Mouse (Mus musculus) forebrain, postnatal 0 days (tissue): ENCODE data around the gene Serpina1e. TPM values are rescaled to one million over a fixed set of nuclear protein-coding genes. Genes with fewer than 3 reads are reported as not detected.
A peak's percentile ranks its signal among the peaks of the same experiment; 100 is the strongest.

Experiments
- ATAC-seq: fragments of 200-750 bp; cut with Nextera tagmentation; 2 replicates; pipeline ENCODE4 v1.8.0; 2017; ENCODE audit warnings: mild to moderate bottlenecking, moderate library complexity
- DNase-seq: peaks from one replicate; pipeline ENCODE4 v3.0.0-alpha.2; 2015
- H3K27ac ChIP-seq: fragments of 300-500 bp; sonication (generic); 2 replicates; pipeline ENCODE4 v1.5.1; 2014; ENCODE audit warnings: low read depth, mild to moderate bottlenecking, antibody characterized with exemption, low read length, moderate library complexity, mixed read lengths
- H3K27me3 ChIP-seq: fragments of 300-500 bp; sonication (generic); 2 replicates; pipeline ENCODE4 v1.6.1; 2014; ENCODE audit warnings: mild to moderate bottlenecking, low read length, mixed read lengths; ENCODE audit not compliant: insufficient read depth
- H3K36me3 ChIP-seq: fragments of 300-500 bp; sonication (generic); 2 replicates; pipeline ENCODE4 v1.6.1; 2014; ENCODE audit warnings: mild to moderate bottlenecking, moderate library complexity; ENCODE audit not compliant: insufficient read depth
- H3K4me1 ChIP-seq: fragments of 300-500 bp; sonication (generic); 2 replicates; pipeline ENCODE4 v1.6.1; 2014; ENCODE audit warnings: antibody characterized with exemption; ENCODE audit not compliant: insufficient read depth
- H3K4me2 ChIP-seq: fragments of 300-500 bp; sonication (generic); 2 replicates; pipeline ENCODE4 v1.6.1; 2014; ENCODE audit warnings: low read depth, mild to moderate bottlenecking, moderate library complexity
- H3K4me3 ChIP-seq: fragments of 300-500 bp; sonication (generic); 2 replicates; pipeline ENCODE4 v1.5.1; 2014; ENCODE audit warnings: low read depth, low read length, mixed read lengths
- H3K9ac ChIP-seq: fragments of 300-500 bp; sonication (generic); 2 replicates; pipeline ENCODE4 v1.6.1; 2014; ENCODE audit warnings: mild to moderate bottlenecking
- H3K9me3 ChIP-seq: fragments of 300-500 bp; sonication (generic); 2 replicates; pipeline ENCODE4 v1.6.1; 2016; ENCODE audit warnings: low read length
- CTCF ChIP-seq: sonication (generic); IDR thresholded peaks from 2 replicates; pipeline ENCODE4 v1.5.1; 2016; ENCODE audit warnings: antibody characterized with exemption, control low read depth, low read depth
- WGBS: fragments of 180-500 bp; shearing (Covaris S2); extraction: QIAGEN DNeasy Blood & Tissue Kit; methylation state at CpG from one replicate; pipeline ENCODE4 v1.1.7; 2014; 5-methylcytosine and 5-hydroxymethylcytosine counted together
- polyA plus RNA-seq: library from polyadenylated mRNA; unstranded; fragments of >200 nt; fragmentation: Nextera tagmentation; extraction: Ambion mirVana; gene quantifications from 2 replicates; pipeline ENCODE4 v1.2.1, GENCODE M21; 2015
- total RNA-seq: library from RNA; depleted of rRNA; stranded (reverse); fragments of >200 nt; gene quantifications from 2 replicates; pipeline ENCODE4 v1.2.3, GENCODE M21; 2014

The Serpina1e gene
- total and polyA plus RNA-seq, 2 experiments from 2014 or later, result not detected

- Histone ChIP-seq H3K4me3 (no peak overlapping the region), H3K4me2 (no peak overlapping the region), H3K27me3 (no peaks in the 10 kb centered on the region), H3K4me1 (no peaks in the 10 kb centered on the region), H3K36me3 (no peaks in the 10 kb centered on the region), H3K27ac (no peak overlapping the region), H3K9me3 (no peaks in the 10 kb centered on the region), H3K9ac (no peak overlapping the region)
- peak; percentile 89 for TF ChIP-seq CTCF
- WGBS, result 40% methylated on average over 5 of the region's 5 CpGs
- DNase-seq (peak; percentile 86), ATAC-seq (peak; percentile 71)
Measured at GRCm38 (mm10) chr12:103995292-103996072, 36.7 kb upstream of the Serpina1e start.

DNA sequence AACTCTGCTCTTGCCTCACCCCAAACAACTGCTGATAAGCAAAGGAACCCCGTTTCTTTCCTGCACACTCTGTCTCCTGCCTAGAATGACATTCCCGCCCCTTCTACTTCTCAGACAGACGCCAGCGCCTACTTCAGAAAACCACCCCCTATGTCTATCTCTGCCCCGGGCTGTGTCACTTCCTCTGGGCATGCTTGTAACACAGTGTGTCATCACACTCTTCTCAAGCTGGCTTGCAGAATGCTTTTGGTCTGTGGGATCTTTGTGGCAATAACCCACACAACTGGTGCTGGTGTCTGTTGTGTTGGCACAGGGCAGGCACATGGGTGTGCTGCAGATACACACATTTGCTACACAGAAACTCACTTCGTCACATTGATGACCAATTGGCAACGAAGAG is 34.2 kb upstream of the Serpina1e start:
- Histone ChIP-seq H3K4me3 (no peak overlapping the region), H3K27me3 (no peaks in the 10 kb centered on the region), H3K9me3 (no peaks in the 10 kb centered on the region), H3K27ac (no peak overlapping the region), H3K4me1 (no peaks in the 10 kb centered on the region), H3K4me2 (no peak overlapping the region), H3K36me3 (no peaks in the 10 kb centered on the region), H3K9ac (no peak overlapping the region)
- DNase-seq (no peak), ATAC-seq (0 out of 2 replicates have a peak, but pooled peaks have one; percentile 12)
- WGBS, result 82% methylated on average over 7 of the region's 7 CpGs
- no peak for TF ChIP-seq CTCF

DNA sequence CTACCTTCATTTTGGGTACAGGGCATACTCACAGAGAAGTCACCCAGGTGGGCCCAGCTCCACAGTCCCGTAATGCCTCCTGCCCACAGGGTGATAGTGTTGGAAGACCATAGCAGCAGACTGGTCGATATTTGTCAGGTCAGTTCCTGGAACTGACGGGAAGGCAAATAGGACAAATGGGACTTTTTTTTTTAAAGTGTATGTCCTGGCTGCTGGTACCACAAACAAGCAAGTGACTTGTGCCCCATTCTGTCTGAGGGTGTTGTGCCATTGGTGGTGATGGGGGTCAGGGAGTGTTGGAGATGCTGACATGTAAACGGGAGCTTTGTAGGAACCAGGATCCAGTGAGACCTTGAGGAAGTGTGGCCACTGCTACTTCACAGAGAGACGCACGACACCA is 31.1 kb upstream of the Serpina1e start, which contains the start of gene Serpina11:
TSS of gene Serpina11 (minus strand) at position 101 of the 400 bp plus-strand sequence.
- Histone ChIP-seq H3K27ac (no peak within 1 kb of the TSS), H3K36me3 (no peaks in the 10 kb centered on the region), H3K4me3 (no peak within 1 kb of the TSS), H3K9ac (no peak within 1 kb of the TSS), H3K4me2 (no peak within 1 kb of the TSS), H3K4me1 (no peaks in the 10 kb centered on the region), H3K9me3 (no peaks in the 10 kb centered on the region), H3K27me3 (no peaks in the 10 kb centered on the region)
- DNase-seq, result no peak
- TF ChIP-seq CTCF, result no peak
- ATAC-seq, result no peak
- WGBS, result 92% methylated on average over 6 of the region's 6 CpGs

DNA sequence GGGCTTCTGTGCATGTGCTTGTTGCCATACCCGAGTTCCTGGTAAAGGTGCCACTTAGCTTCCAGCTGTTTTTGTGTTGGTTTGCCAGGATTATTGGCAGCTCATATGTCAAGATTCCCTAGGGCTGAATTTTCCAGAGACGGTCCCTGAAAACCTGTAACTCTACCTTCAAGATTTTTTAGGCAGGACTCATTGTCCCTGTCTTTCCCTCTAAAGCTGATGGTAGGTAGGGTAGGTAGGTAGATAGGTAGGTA is 30.7 kb upstream of the Serpina1e start:
- H3K9me3 ChIP-seq, result no peaks in the 10 kb centered on the region
- no peak overlapping the region for H3K9ac ChIP-seq
- no peaks in the 10 kb centered on the region for H3K36me3 ChIP-seq
- WGBS, result 76% methylated on average over 2 of the region's 2 CpGs
- no peaks in the 10 kb centered on the region for H3K27me3 ChIP-seq
- DNase-seq (no peak), ATAC-seq (no peak)
- no peak overlapping the region for H3K4me3 ChIP-seq
- TF ChIP-seq CTCF, result no peak
- H3K4me1 ChIP-seq, result no peaks in the 10 kb centered on the region
- no peak overlapping the region for H3K4me2 ChIP-seq
- H3K27ac ChIP-seq, result no peak overlapping the region

GRCm38 (mm10) chr12:103988754-103989513 is 30.2 kb upstream of the Serpina1e start:
- no peaks in the 10 kb centered on the region for H3K36me3 ChIP-seq
- H3K9me3 ChIP-seq, result no peaks in the 10 kb centered on the region
- ATAC-seq (no peak), DNase-seq (no peak)
- H3K4me3 ChIP-seq, result no peak overlapping the region
- WGBS, result 67% methylated on average over 14 of the region's 14 CpGs
- H3K9ac ChIP-seq, result no peak overlapping the region
- no peak overlapping the region for H3K4me2 ChIP-seq
- no peaks in the 10 kb centered on the region for H3K4me1 ChIP-seq
- H3K27me3 ChIP-seq, result no peaks in the 10 kb centered on the region
- no peak overlapping the region for H3K27ac ChIP-seq
- TF ChIP-seq CTCF, result no peak

GRCm38 (mm10) chr12:103985868-103986267 is 27.1 kb upstream of the Serpina1e start:
- no peak for TF ChIP-seq CTCF
- Histone ChIP-seq H3K9ac (no peak overlapping the region), H3K4me3 (no peak overlapping the region), H3K4me1 (0 out of 2 replicates have a peak, but pooled peaks cover 4% of the 10 kb centered on the region), H3K27ac (no peak overlapping the region), H3K27me3 (no peaks in the 10 kb centered on the region), H3K9me3 (no peaks in the 10 kb centered on the region), H3K36me3 (no peaks in the 10 kb centered on the region), H3K4me2 (no peak overlapping the region)
- ATAC-seq (no peak), DNase-seq (no peak)
- WGBS, result 71% methylated on average over 5 of the region's 5 CpGs

DNA sequence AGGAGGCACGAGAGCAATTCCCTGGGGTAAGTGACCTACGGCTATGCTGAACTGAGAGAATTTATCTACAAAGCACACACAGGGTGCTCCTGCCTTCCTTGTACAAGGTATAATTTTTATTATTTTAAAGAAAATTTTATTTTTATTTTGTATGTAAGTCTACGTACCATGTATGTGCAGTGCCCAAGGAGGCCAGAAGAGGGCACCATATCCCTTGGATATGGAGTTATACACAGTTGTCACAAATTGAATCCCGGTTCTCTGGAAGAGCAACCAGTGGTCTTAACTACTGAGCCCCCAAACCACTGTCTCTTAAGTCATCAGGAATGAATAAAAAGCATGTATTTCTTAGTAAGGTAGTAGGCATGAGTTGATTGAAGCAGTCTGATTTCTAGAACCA is 26.2 kb upstream of the Serpina1e start:
- DNase-seq (peak; percentile 61), ATAC-seq (no peak)
- Histone ChIP-seq H3K27me3 (no peaks in the 10 kb centered on the region), H3K4me3 (no peak overlapping the region), H3K27ac (no peak overlapping the region), H3K9ac (no peak overlapping the region), H3K4me1 (0 out of 2 replicates have a peak, but pooled peaks cover 4% of the 10 kb centered on the region), H3K36me3 (no peaks in the 10 kb centered on the region), H3K4me2 (no peak overlapping the region), H3K9me3 (no peaks in the 10 kb centered on the region)
- 64% methylated on average over 4 of the region's 4 CpGs for WGBS
- TF ChIP-seq CTCF, result peak; percentile 68
